Mouse (Mus musculus) cortical plate, adult 2 months (tissue): ENCODE data around the gene Tex29.

Experiments
- CTCF ChIP-seq: fragments of 200-500 bp; IDR thresholded peaks from 2 replicates; pipeline ENCODE4 v1.5.1; 2011; ENCODE audit warnings: mild to moderate bottlenecking, control low read depth, low read length; ENCODE audit not compliant: insufficient read depth; ENCODE audit errors: extremely low read depth
- POLR2A ChIP-seq: fragments of 200-500 bp; IDR thresholded peaks from 2 replicates; pipeline ENCODE4 v1.6.1; 2011; ENCODE audit warnings: mild to moderate bottlenecking, low read length, control low read depth; ENCODE audit not compliant: insufficient read depth; ENCODE audit errors: extremely low read depth

DNA sequence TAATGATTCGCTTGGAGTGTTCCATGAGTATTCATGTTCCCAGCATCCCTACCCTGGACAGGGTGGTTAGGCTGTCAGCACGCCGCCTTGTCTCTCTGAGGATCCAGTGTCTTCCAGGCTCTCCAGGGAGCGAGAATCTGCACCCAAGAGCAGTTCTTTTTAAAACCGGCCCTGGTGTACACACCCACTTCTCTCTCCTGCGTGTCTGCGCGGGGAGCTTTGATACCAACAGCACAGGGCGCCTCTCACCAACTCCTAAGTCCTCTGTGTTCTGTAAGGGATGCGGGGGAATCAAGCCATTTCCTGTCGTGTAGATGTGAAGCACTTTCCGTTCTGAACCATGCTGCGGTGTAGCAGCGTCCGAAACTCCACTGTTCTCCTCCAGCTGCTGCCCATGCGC lies 5.6 kb upstream of the Tex29 start:
- TF ChIP-seq POLR2A (no peak), CTCF (no peak)
